Mouse (Mus musculus) testis, adult 2 months (tissue): ENCODE results near the gene Grem2.

Source experiments
- CTCF ChIP-seq: fragments of 200-500 bp; IDR thresholded peaks from 2 replicates; pipeline ENCODE4 v1.5.1; 2012; ENCODE audit warnings: low read depth, mild to moderate bottlenecking, inconsistent platforms, low read length, moderate library complexity; ENCODE audit not compliant: control insufficient read depth, insufficient read depth, insufficient replicate concordance
- POLR2A ChIP-seq: fragments of 200-500 bp; IDR thresholded peaks from 2 replicates; pipeline ENCODE4 v1.6.1; 2012; ENCODE audit warnings: low read depth, mild to moderate bottlenecking, inconsistent platforms, low read length, moderate library complexity; ENCODE audit not compliant: control insufficient read depth

DNA sequence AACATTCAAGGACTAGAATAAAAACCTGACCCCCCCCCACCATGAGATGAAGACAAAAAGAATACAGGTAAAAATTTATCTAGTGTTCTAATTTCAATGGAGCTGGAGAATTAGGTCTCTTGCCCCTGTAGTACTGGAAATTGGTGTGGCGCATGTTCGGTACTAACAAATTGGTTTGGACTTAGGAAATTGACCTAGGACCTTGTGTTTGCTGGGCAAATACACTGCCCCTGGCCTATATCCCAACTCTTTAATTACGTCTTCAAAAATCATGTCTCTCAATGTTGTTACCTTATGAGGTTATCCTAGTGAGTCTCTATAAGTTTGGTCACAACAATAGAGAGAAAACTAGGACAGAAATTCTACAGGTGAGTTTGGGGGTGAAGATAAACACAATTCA lies 38.2 kb upstream of the Grem2 start:
- no peak for TF ChIP-seq CTCF
- no peak for TF ChIP-seq POLR2A
